Mouse (Mus musculus) limb, embryonic 15.5 days (tissue): ENCODE measurements around the gene Kcnh8. TPM values are rescaled to one million over a fixed set of nuclear protein-coding genes. Genes with fewer than 3 reads are reported as not detected.

Experiments
- ATAC-seq: fragments of 200-750 bp; cut with Nextera tagmentation; 2 replicates; pipeline ENCODE4 v1.8.0; 2017; ENCODE audit warnings: low read depth, moderate TSS enrichment; ENCODE audit not compliant: insufficient number of reproducible peaks, low FRiP score, low TSS enrichment
- H3K27ac ChIP-seq: fragments of 300-500 bp; sonication (generic); 2 replicates; pipeline ENCODE4 v1.5.1; 2015; ENCODE audit warnings: moderate library complexity, mild to moderate bottlenecking, inconsistent platforms
- H3K27me3 ChIP-seq: fragments of 300-500 bp; sonication (generic); 2 replicates; pipeline ENCODE4 v1.6.1; 2015; ENCODE audit warnings: inconsistent platforms
- H3K36me3 ChIP-seq: fragments of 300-500 bp; sonication (generic); 2 replicates; pipeline ENCODE4 v1.6.1; 2015; ENCODE audit warnings: inconsistent platforms
- H3K4me1 ChIP-seq: fragments of 300-500 bp; sonication (generic); 2 replicates; pipeline ENCODE4 v1.6.1; 2015; ENCODE audit warnings: inconsistent platforms
- H3K4me2 ChIP-seq: fragments of 300-500 bp; sonication (generic); 2 replicates; pipeline ENCODE4 v1.6.1; 2015; ENCODE audit warnings: mild to moderate bottlenecking, inconsistent platforms
- H3K4me3 ChIP-seq: fragments of 300-500 bp; sonication (generic); 2 replicates; pipeline ENCODE4 v1.5.1; 2015; ENCODE audit warnings: mild to moderate bottlenecking, inconsistent platforms
- H3K9ac ChIP-seq: fragments of 300-500 bp; sonication (generic); 2 replicates; pipeline ENCODE4 v1.6.1; 2015; ENCODE audit warnings: inconsistent platforms
- H3K9me3 ChIP-seq: fragments of 300-500 bp; sonication (generic); 2 replicates; pipeline ENCODE4 v1.6.1; 2016; ENCODE audit warnings: inconsistent platforms
- WGBS: fragments of 180-500 bp; shearing (Covaris S2); methylation state at CpG from one replicate; pipeline ENCODE4 v1.1.7; 2015; 5-methylcytosine and 5-hydroxymethylcytosine counted together
- polyA plus RNA-seq: library from polyadenylated mRNA; unstranded; fragments of >200 nt; fragmentation: Nextera tagmentation; extraction: Ambion mirVana; gene quantifications from 2 replicates; pipeline ENCODE4 v1.2.1, GENCODE M21; 2015

The Kcnh8 gene
- polyA plus RNA-seq: 0.07 TPM in 1 of 2 replicates, not detected in the other

DNA sequence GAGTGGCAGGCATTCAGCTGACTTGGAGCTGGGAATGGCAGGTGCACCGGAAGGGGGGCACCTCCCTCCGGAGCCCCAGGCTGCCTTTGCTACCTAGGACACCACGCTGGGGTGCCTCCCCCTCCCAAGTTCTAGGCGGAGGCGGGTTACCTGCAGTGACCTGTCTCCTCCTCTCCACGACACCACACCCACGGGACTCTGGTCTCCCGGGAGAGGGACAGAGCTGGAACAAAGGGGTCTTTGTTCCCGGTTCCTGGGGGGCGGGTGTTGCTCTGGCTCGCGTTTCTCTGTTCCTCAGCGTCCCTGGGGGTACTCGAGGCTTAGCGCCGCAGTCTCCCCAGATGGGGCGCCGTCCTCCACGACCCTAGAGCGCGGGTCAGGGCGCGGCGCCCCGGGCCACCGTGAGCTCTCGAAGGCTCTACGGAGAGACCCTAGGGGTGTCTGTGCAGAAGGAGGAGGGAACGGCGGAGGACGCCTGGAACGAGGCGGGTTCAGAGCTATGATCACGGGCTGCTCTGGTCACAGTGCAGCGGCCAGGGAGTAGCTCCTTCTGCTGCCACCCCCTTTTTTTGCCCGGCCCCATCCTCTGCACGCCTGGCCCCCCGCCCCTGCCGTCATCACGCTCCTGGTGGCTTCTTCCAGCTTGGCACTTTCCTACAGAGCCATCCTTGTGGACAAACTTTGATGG is at the start of gene Kcnh8:
Gene Kcnh8, plus strand, starts transcription at position 617 of the 688 bp plus-strand sequence.
- no peaks in the 10 kb centered on the region for H3K36me3 ChIP-seq
- ATAC-seq: 0 out of 2 replicates have a peak, but pooled peaks have one; percentile 52
- no peak within 1 kb of the TSS for H3K9ac ChIP-seq
- H3K9me3 ChIP-seq: no peaks in the 10 kb centered on the region
- WGBS: 1% methylated on average over 40 of the region's 40 CpGs
- H3K4me2 ChIP-seq: no peak within 1 kb of the TSS
- H3K27me3 ChIP-seq: peaks cover 44% of the 10 kb centered on the region
- H3K27ac ChIP-seq: no peak within 1 kb of the TSS
- peak within 1 kb of the TSS; percentile 30; the same call in 1 of the 2 replicates for H3K4me3 ChIP-seq
- peaks cover 9% of the 10 kb centered on the region for H3K4me1 ChIP-seq

DNA sequence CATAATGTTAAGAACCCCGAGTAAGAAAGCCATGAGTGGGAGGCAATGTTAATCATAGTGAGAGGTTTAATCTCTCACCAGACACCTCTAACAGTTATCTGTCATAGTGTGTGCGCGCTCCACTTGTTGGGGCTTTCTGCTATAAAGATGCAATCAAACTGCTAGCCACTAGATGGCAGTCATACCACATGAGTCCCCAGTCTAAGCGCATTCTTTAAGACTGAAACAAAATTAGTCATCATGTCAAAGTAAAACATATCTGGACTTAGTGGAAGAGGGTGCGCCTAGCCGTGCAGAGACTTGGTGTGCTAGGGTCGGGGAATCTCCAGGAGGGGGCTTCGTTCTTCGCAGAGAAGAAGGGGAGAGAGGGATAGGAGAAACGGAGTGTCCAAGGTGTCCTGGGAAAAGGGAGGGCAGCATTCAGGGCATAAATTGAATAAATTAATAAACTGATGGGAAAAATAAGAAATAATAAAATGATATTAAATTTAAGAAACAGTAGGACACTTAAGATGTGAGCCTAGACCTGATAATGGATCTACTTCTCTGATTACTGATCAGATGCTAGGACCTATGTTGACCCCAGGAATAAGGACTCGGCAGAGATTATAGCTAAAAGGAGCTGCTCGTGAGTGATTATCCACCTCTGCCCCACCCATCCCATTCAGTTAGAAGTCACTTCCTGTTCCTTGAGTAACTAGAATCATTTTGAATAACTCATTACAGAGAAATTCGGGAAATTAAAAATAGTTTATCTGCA is 42.4 kb upstream of the Kcnh8 start:
- no peak overlapping the region for H3K9ac ChIP-seq

DNA sequence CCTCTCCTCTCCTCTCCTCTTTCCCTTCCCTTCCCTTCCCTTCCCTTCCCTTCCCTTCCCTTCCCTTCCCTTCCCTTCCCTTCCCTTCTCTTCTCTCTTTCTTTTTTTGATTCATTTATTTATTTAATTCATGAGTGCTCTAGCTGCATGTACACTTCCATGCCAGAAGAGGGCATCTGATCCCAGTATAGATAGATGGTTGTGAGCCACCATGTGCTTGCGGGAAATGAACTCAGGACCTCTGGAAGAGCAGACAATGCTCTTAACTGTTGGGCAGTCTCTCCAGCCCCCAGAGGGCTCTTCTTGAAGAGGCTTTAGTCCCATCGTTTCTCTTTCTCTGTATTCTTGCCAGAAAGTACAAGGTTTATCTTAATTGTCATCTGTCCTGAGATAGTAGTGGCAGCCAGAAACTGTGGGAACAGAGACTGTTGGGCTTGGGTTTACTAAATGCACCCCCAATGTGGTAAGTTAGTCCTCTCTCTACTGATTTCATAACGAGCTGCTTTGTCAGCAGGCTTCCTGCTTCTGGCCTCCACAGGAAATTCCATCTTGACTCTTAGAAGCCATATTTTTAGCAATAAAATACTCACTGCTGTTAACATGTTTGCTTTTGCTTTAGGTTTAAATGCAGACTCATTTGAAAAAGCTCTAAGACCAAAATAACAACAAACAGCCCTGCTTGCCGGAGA is 36.9 kb upstream of the Kcnh8 start:
- Histone ChIP-seq H3K36me3 (no peaks in the 10 kb centered on the region), H3K4me1 (no peaks in the 10 kb centered on the region), H3K9me3 (no peaks in the 10 kb centered on the region), H3K4me3 (no peak overlapping the region), H3K27me3 (no peaks in the 10 kb centered on the region), H3K4me2 (no peak overlapping the region), H3K27ac (no peak overlapping the region), H3K9ac (no peak overlapping the region)
- WGBS: 50% methylated on average over 4 of the region's 4 CpGs
- ATAC-seq: no peak

More for the DNA sequence above, 42.4 kb upstream of the Kcnh8 start:
- Histone ChIP-seq H3K4me1 (no peaks in the 10 kb centered on the region), H3K4me2 (no peak overlapping the region), H3K27ac (no peak overlapping the region), H3K27me3 (no peaks in the 10 kb centered on the region), H3K4me3 (no peak overlapping the region), H3K36me3 (no peaks in the 10 kb centered on the region), H3K9me3 (no peaks in the 10 kb centered on the region)
- ATAC-seq: peak; percentile 52; the same call in 1 of the 2 replicates
- 31% methylated on average over 13 of the region's 13 CpGs for WGBS

DNA sequence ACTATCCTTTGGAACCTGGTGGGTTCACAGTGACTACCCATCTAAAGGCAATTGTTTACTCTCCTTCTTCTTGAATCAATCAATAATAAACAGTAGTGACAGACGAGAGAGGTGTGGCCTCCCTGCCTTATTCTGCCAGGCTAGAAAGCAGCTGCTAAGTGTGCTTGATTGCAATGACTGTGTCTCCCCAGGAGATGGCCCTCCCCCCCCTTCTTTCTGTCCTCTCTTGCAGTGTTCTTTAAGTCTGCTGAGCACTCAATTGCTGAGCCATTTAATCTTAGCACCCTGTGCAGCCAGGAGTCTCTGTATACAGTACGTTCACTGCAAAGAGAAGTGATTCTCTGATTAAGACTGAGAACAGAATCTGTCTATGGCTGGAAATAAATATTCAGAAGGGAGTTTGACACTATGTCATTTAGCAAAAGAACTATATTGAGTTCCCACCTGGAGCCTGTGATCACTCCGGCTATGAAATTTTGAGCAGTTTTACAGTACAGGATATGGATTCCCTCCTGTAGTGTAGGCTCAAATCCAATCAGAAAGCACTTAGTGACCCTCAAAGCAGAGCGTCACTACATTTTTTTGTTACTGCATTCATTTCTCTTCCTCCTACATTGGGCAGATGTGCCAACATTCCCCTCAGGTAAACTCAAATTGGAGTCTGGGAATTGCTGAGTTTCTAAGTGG is 32.8 kb upstream of the Kcnh8 start:
- no peak for ATAC-seq
- H3K4me2 ChIP-seq: no peak overlapping the region
- 80% methylated on average over 4 of the region's 4 CpGs for WGBS

DNA sequence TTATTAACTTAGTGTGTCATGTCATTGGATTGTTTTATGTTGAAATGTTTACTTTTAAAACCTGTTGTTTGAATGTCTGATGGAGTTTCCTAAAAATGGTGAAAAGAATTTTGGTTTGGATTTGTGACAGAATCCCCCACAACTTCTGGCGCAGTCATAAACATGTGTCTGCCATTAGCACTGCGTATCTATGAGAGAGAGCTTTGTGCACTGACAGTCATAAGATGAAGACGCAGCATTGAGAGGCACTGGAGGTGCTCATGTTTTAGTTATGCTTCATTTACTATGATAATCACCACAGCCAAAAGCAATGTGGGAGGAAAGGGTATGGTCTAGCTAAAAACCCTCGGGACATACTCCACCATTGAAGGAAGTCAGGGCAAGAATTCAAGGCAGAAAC is 30.3 kb upstream of the Kcnh8 start:
- Histone ChIP-seq H3K4me2 (no peak overlapping the region), H3K9ac (no peak overlapping the region), H3K4me1 (no peaks in the 10 kb centered on the region), H3K4me3 (no peak overlapping the region), H3K9me3 (no peaks in the 10 kb centered on the region), H3K36me3 (no peaks in the 10 kb centered on the region), H3K27ac (no peak overlapping the region), H3K27me3 (no peaks in the 10 kb centered on the region)
- WGBS: 74% methylated on average over 4 of the region's 4 CpGs
- ATAC-seq: no peak

More for the DNA sequence above, 32.8 kb upstream of the Kcnh8 start:
- Histone ChIP-seq H3K9ac (no peak overlapping the region), H3K36me3 (no peaks in the 10 kb centered on the region), H3K4me1 (no peaks in the 10 kb centered on the region), H3K27ac (no peak overlapping the region), H3K4me3 (no peak overlapping the region), H3K9me3 (no peaks in the 10 kb centered on the region), H3K27me3 (no peaks in the 10 kb centered on the region)

DNA sequence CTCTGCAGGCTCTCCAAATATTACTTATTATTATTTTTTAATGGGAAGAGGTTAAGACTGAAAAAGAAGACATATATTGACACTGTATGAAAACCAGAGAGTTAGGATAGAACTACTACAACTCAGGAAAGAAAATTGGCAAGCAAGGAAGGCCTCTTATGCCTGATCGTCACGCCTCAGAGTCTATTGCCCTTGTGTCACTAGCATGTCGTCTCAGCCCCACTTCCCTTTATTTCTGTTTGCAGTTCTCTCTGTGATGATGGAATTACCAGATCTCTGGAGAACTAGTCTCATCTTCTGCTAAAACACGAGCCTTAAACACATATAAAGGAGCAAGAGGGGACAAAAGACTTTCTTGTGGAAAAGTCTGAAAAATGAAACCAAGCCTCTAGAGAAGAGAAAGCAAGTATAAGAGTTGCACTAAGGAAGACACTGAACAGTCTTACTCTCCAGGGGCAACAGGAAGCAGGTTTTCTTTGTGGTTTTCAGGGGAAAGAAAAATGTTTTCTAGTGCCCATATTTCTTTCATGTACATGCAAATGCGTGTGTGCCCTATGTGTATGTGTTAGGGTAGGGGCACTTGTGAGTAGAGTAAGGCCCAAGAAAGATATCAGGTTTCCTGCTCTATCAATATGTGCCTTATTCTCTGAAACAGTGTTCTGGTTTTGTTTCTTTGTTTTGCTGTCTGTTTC is 10.9 kb upstream of the Kcnh8 start:
- no peaks in the 10 kb centered on the region for H3K27me3 ChIP-seq
- no peaks in the 10 kb centered on the region for H3K9me3 ChIP-seq
- 73% methylated on average over 5 of the region's 5 CpGs for WGBS
- H3K9ac ChIP-seq: no peak overlapping the region
- no peak overlapping the region for H3K27ac ChIP-seq
- no peak for ATAC-seq
- H3K36me3 ChIP-seq: no peaks in the 10 kb centered on the region
- no peak overlapping the region for H3K4me3 ChIP-seq
- no peaks in the 10 kb centered on the region for H3K4me1 ChIP-seq
- H3K4me2 ChIP-seq: no peak overlapping the region

DNA sequence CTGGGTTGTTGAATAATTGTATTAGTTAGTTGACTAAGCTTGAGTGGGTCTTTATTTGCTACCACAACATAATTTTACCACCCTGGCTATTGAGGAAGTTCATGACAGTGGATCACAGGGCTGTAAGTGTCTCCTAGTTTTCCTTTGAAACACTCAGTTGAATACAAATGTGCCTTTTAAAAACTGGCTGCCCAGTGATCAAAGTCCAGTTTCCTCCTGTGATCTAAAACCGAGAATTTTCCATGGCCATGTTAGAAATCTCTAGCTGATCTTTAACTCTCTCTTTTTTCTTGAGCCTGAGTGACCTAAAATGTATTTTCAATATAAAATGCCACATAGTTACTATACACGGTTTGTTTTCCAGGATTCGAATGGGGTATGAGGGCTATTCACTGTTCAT is 3.4 kb upstream of the Kcnh8 start:
- H3K9ac ChIP-seq: no peak overlapping the region
- H3K4me1 ChIP-seq: peaks cover 9% of the 10 kb centered on the region
- no peak overlapping the region for H3K4me2 ChIP-seq
- no peaks in the 10 kb centered on the region for H3K9me3 ChIP-seq
- no peak overlapping the region for H3K4me3 ChIP-seq
- 66% methylated on average over 3 of the region's 3 CpGs for WGBS
- no peak overlapping the region for H3K27ac ChIP-seq
- ATAC-seq: no peak
- H3K36me3 ChIP-seq: no peaks in the 10 kb centered on the region
- peaks cover 42% of the 10 kb centered on the region for H3K27me3 ChIP-seq

DNA sequence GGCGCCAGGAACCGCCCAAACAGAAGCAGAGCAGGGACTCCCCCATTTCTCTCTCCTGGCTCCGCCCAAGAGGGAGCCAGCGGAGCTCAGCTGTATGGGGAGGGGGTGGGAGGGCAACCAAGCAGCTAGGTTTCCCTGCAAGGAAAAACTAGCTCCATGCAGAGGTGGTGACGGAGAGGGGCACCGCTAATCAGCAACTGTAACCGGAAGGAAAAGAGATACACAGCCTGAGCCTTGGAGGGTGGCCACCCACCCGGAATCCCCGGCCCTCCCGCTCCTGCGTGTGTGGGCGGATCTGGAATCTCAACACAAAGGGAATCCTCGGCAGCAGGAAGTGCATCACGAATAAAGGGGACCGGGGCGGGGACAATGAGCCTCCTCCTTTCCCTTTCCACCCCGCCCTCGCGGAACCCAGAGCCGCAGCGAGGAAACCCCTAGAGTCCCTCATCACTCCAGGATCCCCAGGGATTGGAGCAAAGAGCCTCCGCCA is 1.6 kb upstream of the Kcnh8 start:
- ATAC-seq: no peak
- Histone ChIP-seq H3K36me3 (no peaks in the 10 kb centered on the region), H3K4me1 (peaks cover 9% of the 10 kb centered on the region), H3K9ac (no peak overlapping the region), H3K9me3 (no peaks in the 10 kb centered on the region), H3K27me3 (peaks cover 44% of the 10 kb centered on the region), H3K4me2 (peak overlapping the region; percentile 47), H3K4me3 (peak overlapping the region; percentile 30), H3K27ac (no peak overlapping the region)
- WGBS: 0% methylated on average over 22 of the region's 22 CpGs

DNA sequence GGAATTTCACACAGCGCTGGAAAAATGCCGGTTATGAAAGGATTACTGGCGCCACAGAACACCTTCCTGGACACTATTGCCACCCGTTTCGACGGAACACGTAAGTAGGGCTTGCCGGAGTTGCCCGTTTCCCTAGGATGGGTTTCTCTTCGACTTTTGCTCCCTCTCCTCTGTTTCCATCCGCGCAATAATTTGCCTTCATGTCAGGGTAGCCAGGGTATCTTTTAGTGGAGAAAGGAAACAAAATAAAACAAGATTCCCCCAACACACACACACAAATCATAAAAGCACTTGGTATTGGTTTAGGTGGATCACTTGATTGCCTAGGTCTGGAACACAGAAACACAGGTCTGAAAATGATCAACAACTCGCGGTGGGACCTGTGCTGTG is 267 bp downstream of the Kcnh8 start:
- H3K4me3 ChIP-seq: no peak overlapping the region
- WGBS: 5% methylated on average over 14 of the region's 14 CpGs
- peaks cover 9% of the 10 kb centered on the region for H3K4me1 ChIP-seq
- H3K36me3 ChIP-seq: no peaks in the 10 kb centered on the region
- H3K27ac ChIP-seq: no peak overlapping the region
- peaks cover 44% of the 10 kb centered on the region for H3K27me3 ChIP-seq
- H3K4me2 ChIP-seq: no peak overlapping the region
- ATAC-seq: no peak
- no peak overlapping the region for H3K9ac ChIP-seq
- H3K9me3 ChIP-seq: no peaks in the 10 kb centered on the region

DNA sequence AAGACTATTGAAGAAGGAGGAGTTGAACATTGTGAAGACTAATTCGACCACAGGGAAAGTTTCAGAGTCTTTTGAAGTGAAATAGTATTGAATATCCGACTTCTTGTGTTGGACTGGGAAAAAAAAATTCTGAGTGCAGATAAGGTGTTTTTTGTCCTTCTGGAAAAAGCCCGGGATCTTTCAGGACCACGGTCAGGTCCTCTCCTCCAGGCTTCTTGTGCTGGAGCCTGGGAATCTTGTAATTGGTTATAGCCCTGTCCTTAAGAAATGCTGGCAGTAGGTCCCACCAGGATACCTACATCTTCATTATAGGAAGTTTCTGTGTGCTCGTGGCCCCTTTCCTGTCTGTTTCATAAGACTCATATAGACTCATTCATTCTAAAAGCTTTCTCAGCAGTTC is 902 bp downstream of the Kcnh8 start:
- Histone ChIP-seq H3K9ac (no peak overlapping the region), H3K4me2 (no peak overlapping the region), H3K27ac (no peak overlapping the region), H3K9me3 (no peaks in the 10 kb centered on the region), H3K4me1 (peaks cover 9% of the 10 kb centered on the region), H3K27me3 (peaks cover 44% of the 10 kb centered on the region), H3K36me3 (no peaks in the 10 kb centered on the region), H3K4me3 (no peak overlapping the region)
- 5% methylated on average over 5 of the region's 5 CpGs for WGBS
- ATAC-seq: no peak

DNA sequence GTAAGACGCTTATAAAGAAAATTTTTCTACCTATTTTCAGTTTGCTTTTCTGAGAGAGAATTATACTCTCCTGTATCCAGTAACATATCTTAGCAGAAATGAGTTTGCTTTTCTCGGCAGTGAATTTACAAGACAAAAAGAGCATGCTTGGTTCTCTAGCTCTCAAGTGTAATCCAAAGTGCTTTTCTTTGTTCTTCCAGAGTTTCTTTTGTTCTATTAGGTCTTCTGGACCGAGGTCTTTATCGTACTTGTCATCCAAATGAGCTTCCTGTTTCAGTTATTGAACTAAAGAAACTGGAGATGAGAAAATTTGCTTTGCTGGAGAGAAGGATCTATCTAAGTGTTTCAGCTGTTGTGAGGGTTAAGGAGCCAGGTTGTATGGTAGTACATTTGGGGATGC is 8.9 kb downstream of the Kcnh8 start:
- Histone ChIP-seq H3K36me3 (no peaks in the 10 kb centered on the region), H3K4me1 (no peaks in the 10 kb centered on the region), H3K9me3 (no peaks in the 10 kb centered on the region), H3K9ac (no peak overlapping the region), H3K4me3 (no peak overlapping the region), H3K4me2 (no peak overlapping the region), H3K27ac (no peak overlapping the region), H3K27me3 (no peaks in the 10 kb centered on the region)
- ATAC-seq: no peak
- 69% methylated on average over 4 of the region's 4 CpGs for WGBS
